Mouse (Mus musculus) embryo, embryonic 9.5 days (tissue): ENCODE data around the gene Pdia4.
"Not testable (repeated sequence)": the region's sequence is repeated elsewhere in the genome, so short reads cannot be mapped to it uniquely, and the experiment has no call there.

ENCODE experiments used
- DNase-seq: peaks from one replicate; pipeline ENCODE4 v3.0.0-alpha.2; 2017; ENCODE audit errors: extremely low spot score

Gene Pdia4

GRCm38 (mm10) chr6:47811324-47811723 lies 1.9 kb downstream of the Pdia4 start:
- DNase-seq, result no peak

GRCm38 (mm10) chr6:47810181-47810580 lies 3.0 kb downstream of the Pdia4 start:
- DNase-seq, result no peak

- no peak for DNase-seq
These were observed 4.2 kb downstream of the Pdia4 start for GRCm38 (mm10) chr6:47809053-47809452.

GRCm38 (mm10) chr6:47808545-47808944 lies 4.7 kb downstream of the Pdia4 start:
- DNase-seq, result no peak

- DNase-seq, result no peak
These were observed 5.8 kb downstream of the Pdia4 start for GRCm38 (mm10) chr6:47807419-47807818.

GRCm38 (mm10) chr6:47805520-47805919 lies 7.7 kb downstream of the Pdia4 start:
- DNase-seq, result no peak

GRCm38 (mm10) chr6:47799079-47799478 lies 14.2 kb downstream of the Pdia4 start:
- DNase-seq, result peak; percentile 59

GRCm38 (mm10) chr6:47794106-47794830 lies 19.0 kb downstream of the Pdia4 start:
- DNase-seq, result no peak

- DNase-seq, result no peak
These were observed 19.9 kb downstream of the Pdia4 start for GRCm38 (mm10) chr6:47793284-47793683.

GRCm38 (mm10) chr6:47792533-47792932 lies 20.7 kb downstream of the Pdia4 start:
- no peak for DNase-seq

- DNase-seq, result no peak
These were observed 22.5 kb downstream of the Pdia4 start for GRCm38 (mm10) chr6:47790745-47791144.

- DNase-seq, result peak; percentile 23
These were observed 24.4 kb downstream of the Pdia4 start for GRCm38 (mm10) chr6:47788821-47789220.

GRCm38 (mm10) chr6:47787941-47788736 lies 25.1 kb downstream of the Pdia4 start:
- DNase-seq, result peak; percentile 88

GRCm38 (mm10) chr6:47784707-47785412 lies 28.4 kb downstream of the Pdia4 start:
- no peak for DNase-seq

- DNase-seq, result peak; percentile 87
These were observed 31.9 kb downstream of the Pdia4 start for GRCm38 (mm10) chr6:47781091-47781968.

- DNase-seq, result peak; percentile 36
These were observed 32.6 kb downstream of the Pdia4 start for GRCm38 (mm10) chr6:47780576-47781013.

GRCm38 (mm10) chr6:47771760-47772159 lies 41.5 kb downstream of the Pdia4 start:
- DNase-seq, result not testable (repeated sequence)

- not testable (repeated sequence) for DNase-seq
These were observed 42.1 kb downstream of the Pdia4 start for GRCm38 (mm10) chr6:47771113-47771512.

GRCm38 (mm10) chr6:47769861-47770260 lies 43.4 kb downstream of the Pdia4 start:
- DNase-seq, result not testable (repeated sequence)

- not testable (repeated sequence) for DNase-seq
These were observed 44.7 kb downstream of the Pdia4 start for GRCm38 (mm10) chr6:47768520-47768919.

GRCm38 (mm10) chr6:47767355-47767754 lies 45.9 kb downstream of the Pdia4 start:
- DNase-seq, result not testable (repeated sequence)
